Mouse (Mus musculus): ENCODE measurements around the gene Slc46a1. TPM values are rescaled to one million over a fixed set of nuclear protein-coding genes. Genes with fewer than 3 reads are reported as not detected.

Slc46a1 gene
- total RNA-seq, 2 experiments from 2014 or later = 0.67 to 1.2 TPM

GRCm38 (mm10) chr11:78499543-78499942 lies 34.0 kb downstream of the Slc46a1 start:
- intact Hi-C loops (cut with DNase I) = no loop called here

GRCm38 (mm10) chr11:78500623-78501202 lies 35.2 kb downstream of the Slc46a1 start:
- intact Hi-C loops (cut with DNase I) = no loop called here
- no peak for DNase-seq

More at GRCm38 (mm10) chr11:78499543-78499942, 34.0 kb downstream of the Slc46a1 start:
- no peak for DNase-seq

GRCm38 (mm10) chr11:78501529-78501928 lies 36.0 kb downstream of the Slc46a1 start:
- DNase-seq = no peak
- intact Hi-C loops (cut with DNase I) = no loop called here

- intact Hi-C loops (cut with DNase I) = no loop called here
- no peak for DNase-seq
These were observed 37.6 kb downstream of the Slc46a1 start, which contains the start of gene Sebox for GRCm38 (mm10) chr11:78502909-78503650. TSS of gene Sebox (plus strand) at chr11:78503447.

GRCm38 (mm10) chr11:78505430-78505829 lies 39.9 kb downstream of the Slc46a1 start:
- DNase-seq = no peak
- intact Hi-C loops (cut with DNase I) = no loop called here

GRCm38 (mm10) chr11:78509148-78509547 lies 43.7 kb downstream of the Slc46a1 start:
- intact Hi-C loops (cut with DNase I) = no loop called here
- no peak for DNase-seq

- intact Hi-C loops (cut with DNase I) = loop anchor here (2.0 kb wide), 1 partner anchor 25 kb away; the partner anchor contains the start of genes Ift20 and Tnfaip1
- peak; percentile 80 to 88 for DNase-seq
These were observed 46.8 kb downstream of the Slc46a1 start, which contains the start of the genes Tmem199 and Poldip2 for GRCm38 (mm10) chr11:78512025-78512957. TSS of gene Tmem199 (minus strand) at chr11:78512172. TSS of gene Poldip2 (plus strand) at chr11:78512193.

GRCm38 (mm10) chr11:78513106-78513790 lies 47.8 kb downstream of the Slc46a1 start:
- DNase-seq = no peak
- intact Hi-C loops (cut with DNase I) = loop anchor here (2.0 kb wide), 1 partner anchor 24 kb away; the partner anchor contains the start of genes Ift20 and Tnfaip1

GRCm38 (mm10) chr11:78515549-78516325 lies 50.2 kb downstream of the Slc46a1 start:
- no peak for DNase-seq
- intact Hi-C loops (cut with DNase I) = no loop called here

- no peak for DNase-seq
- intact Hi-C loops (cut with DNase I) = no loop called here
These were observed 53.4 kb downstream of the Slc46a1 start for GRCm38 (mm10) chr11:78518931-78519330.

Other genes with a start within 250 kb of the Slc46a1 start
- gene Sdf2, start 220.0 kb upstream of the Slc46a1 start, total RNA-seq (2021) = 10 to 100 TPM; 40.7 to 41.1 TPM
- gene Supt6, start 219.7 kb upstream of the Slc46a1 start, total RNA-seq (2021) = 10 to 100 TPM; 21.9 to 23.1 TPM
- gene 2610507B11Rik, start 203.9 kb upstream of the Slc46a1 start, total RNA-seq (2021) = 100 to 1,000 TPM; 212 to 228 TPM
- under 1 TPM; 0.42 to 0.84 TPM for gene BC030499, start 174.9 kb upstream of the Slc46a1 start, total RNA-seq (2021)
- 1 to 10 TPM; 2.4 to 4.1 TPM for gene Spag5, start 164.2 kb upstream of the Slc46a1 start, total RNA-seq (2021)
- gene Aldoc, start 142.7 kb upstream of the Slc46a1 start, total RNA-seq (2021) = 1 to 10 TPM; 1.3 to 1.9 TPM
- gene Pigs, start 137.3 kb upstream of the Slc46a1 start, total RNA-seq (2021) = 10 to 100 TPM; 20.1 to 21.3 TPM
- gene Unc119, start 122.2 kb upstream of the Slc46a1 start, total RNA-seq (2021) = 10 to 100 TPM; 10.1 to 16.2 TPM
- under 1 TPM in 1 of 2 experiments, not detected in 1; 0.10 TPM for gene Foxn1, start 79.1 kb upstream of the Slc46a1 start, total RNA-seq (2021)
- gene Slc13a2, start 43.5 kb upstream of the Slc46a1 start, total RNA-seq (2021) = not detected
- 1 to 10 TPM in 1 of 2 experiments, under 1 TPM in 1; 0.69 to 1.1 TPM for gene Sarm1, start 32.1 kb downstream of the Slc46a1 start, total RNA-seq (2021)
- gene Vtn, start 33.4 kb downstream of the Slc46a1 start, total RNA-seq (2021) = 10 to 100 TPM; 11.4 to 12.2 TPM
- gene Sebox, start 37.8 kb downstream of the Slc46a1 start, total RNA-seq (2021) = not detected
- 10 to 100 TPM; 11.9 to 12.3 TPM for gene Tmem199, start 46.5 kb downstream of the Slc46a1 start, total RNA-seq (2021)
- gene Poldip2, start 46.5 kb downstream of the Slc46a1 start, total RNA-seq (2021) = 100 to 1,000 TPM in 1 of 2 experiments, 10 to 100 TPM in 1; 99.0 to 103 TPM
- 10 to 100 TPM; 38.0 to 43.5 TPM for gene Tnfaip1, start 70.6 kb downstream of the Slc46a1 start, total RNA-seq (2021)
- gene Ift20, start 70.7 kb downstream of the Slc46a1 start, total RNA-seq (2021) = 10 to 100 TPM; 18.1 to 19.9 TPM
- 1 to 10 TPM; 1.9 to 2.1 TPM for gene Tmem97, start 85.1 kb downstream of the Slc46a1 start, total RNA-seq (2021)
- 1 to 10 TPM; 6.5 to 7.9 TPM for gene Nlk, start 231.7 kb downstream of the Slc46a1 start, total RNA-seq (2021)

Measured in gastrocnemius, postnatal 36 days (tissue).